Mouse (Mus musculus) hindbrain, embryonic 15.5 days (tissue): ENCODE measurements around the gene Ryr3. TPM values are rescaled to one million over a fixed set of nuclear protein-coding genes. Genes with fewer than 3 reads are reported as not detected.

Experiments used
- ATAC-seq: fragments of 200-750 bp; cut with Nextera tagmentation; 2 replicates; pipeline ENCODE4 v1.8.0; 2017; ENCODE audit warnings: low read depth, moderate number of reproducible peaks, moderate TSS enrichment; ENCODE audit not compliant: low FRiP score
- H3K27ac ChIP-seq: fragments of 300-500 bp; sonication (generic); replicated peaks from 2 replicates; pipeline ENCODE4 v1.5.1; 2015; ENCODE audit warnings: mild to moderate bottlenecking, inconsistent platforms
- H3K27me3 ChIP-seq: fragments of 300-500 bp; sonication (generic); 2 replicates; pipeline ENCODE4 v1.6.1; 2015; ENCODE audit warnings: control low read depth, inconsistent platforms
- H3K36me3 ChIP-seq: fragments of 300-500 bp; sonication (generic); 2 replicates; pipeline ENCODE4 v1.6.1; 2015; ENCODE audit warnings: control low read depth, inconsistent platforms
- H3K4me1 ChIP-seq: fragments of 300-500 bp; sonication (generic); replicated peaks from 2 replicates; pipeline ENCODE4 v1.6.1; 2015; ENCODE audit warnings: control low read depth, inconsistent platforms
- H3K4me2 ChIP-seq: fragments of 300-500 bp; sonication (generic); 2 replicates; pipeline ENCODE4 v1.6.1; 2015; ENCODE audit warnings: moderate library complexity, mild to moderate bottlenecking, inconsistent platforms
- H3K4me3 ChIP-seq: fragments of 300-500 bp; sonication (generic); 2 replicates; pipeline ENCODE4 v1.5.1; 2015; ENCODE audit warnings: mild to moderate bottlenecking, inconsistent platforms
- H3K9ac ChIP-seq: fragments of 300-500 bp; sonication (generic); 2 replicates; pipeline ENCODE4 v1.6.1; 2015; ENCODE audit warnings: inconsistent platforms
- H3K9me3 ChIP-seq: fragments of 300-500 bp; sonication (generic); 2 replicates; pipeline ENCODE4 v1.6.1; 2016; ENCODE audit warnings: control low read depth, inconsistent platforms
- WGBS: fragments of 180-500 bp; shearing (Covaris S2); methylation state at CpG from one replicate; pipeline ENCODE4 v1.1.7; 2015; 5-methylcytosine and 5-hydroxymethylcytosine counted together
- polyA plus RNA-seq: library from polyadenylated mRNA; unstranded; fragments of >200 nt; fragmentation: Nextera tagmentation; extraction: Ambion mirVana; gene quantifications from 2 replicates; pipeline ENCODE4 v1.2.1, GENCODE M21; 2015

Gene Ryr3
- polyA plus RNA-seq, 1 experiment from 2014 or later = 5.5 TPM

GRCm38 (mm10) chr2:112762006-112762405 lies 454.9 kb downstream of the Ryr3 start:
- no peaks in the 10 kb centered on the region for H3K36me3 ChIP-seq
- no peak overlapping the region for H3K4me3 ChIP-seq
- H3K27me3 ChIP-seq = no peaks in the 10 kb centered on the region
- WGBS = 76% methylated on average over 2 of the region's 2 CpGs
- H3K4me1 ChIP-seq = peaks cover 6% of the 10 kb centered on the region; the same call in 1 of the 2 replicates
- ATAC-seq = no peak
- no peak overlapping the region for H3K4me2 ChIP-seq
- H3K9me3 ChIP-seq = no peaks in the 10 kb centered on the region
- H3K27ac ChIP-seq = no peak overlapping the region
- H3K9ac ChIP-seq = no peak overlapping the region

- H3K4me3 ChIP-seq = no peak overlapping the region
- H3K9me3 ChIP-seq = no peaks in the 10 kb centered on the region
- H3K27me3 ChIP-seq = no peaks in the 10 kb centered on the region
- peaks cover 6% of the 10 kb centered on the region; the same call in 1 of the 2 replicates for H3K4me1 ChIP-seq
- WGBS = 58% methylated on average over 6 of the region's 6 CpGs
- H3K9ac ChIP-seq = no peak overlapping the region
- no peaks in the 10 kb centered on the region for H3K36me3 ChIP-seq
- no peak overlapping the region for H3K4me2 ChIP-seq
- no peak overlapping the region for H3K27ac ChIP-seq
- ATAC-seq = no peak
Measured at GRCm38 (mm10) chr2:112761196-112761913, 455.5 kb downstream of the Ryr3 start.

- Histone ChIP-seq H3K9me3 (no peaks in the 10 kb centered on the region), H3K4me1 (peaks cover 6% of the 10 kb centered on the region; the same call in 1 of the 2 replicates), H3K27me3 (no peaks in the 10 kb centered on the region), H3K4me2 (no peak overlapping the region), H3K9ac (no peak overlapping the region), H3K4me3 (no peak overlapping the region), H3K36me3 (no peaks in the 10 kb centered on the region), H3K27ac (no peak overlapping the region)
- peak; percentile 19; the same call in 1 of the 2 replicates for ATAC-seq
- WGBS = 59% methylated on average over 4 of the region's 4 CpGs
Measured at GRCm38 (mm10) chr2:112760692-112761091, 456.2 kb downstream of the Ryr3 start.

GRCm38 (mm10) chr2:112759678-112760077 lies 457.2 kb downstream of the Ryr3 start:
- Histone ChIP-seq H3K4me1 (peaks cover 6% of the 10 kb centered on the region; the same call in 1 of the 2 replicates), H3K27me3 (no peaks in the 10 kb centered on the region), H3K27ac (no peak overlapping the region), H3K36me3 (no peaks in the 10 kb centered on the region), H3K4me2 (no peak overlapping the region), H3K9me3 (no peaks in the 10 kb centered on the region), H3K4me3 (no peak overlapping the region), H3K9ac (no peak overlapping the region)
- no peak for ATAC-seq
- WGBS = 83% methylated on average over 5 of the region's 5 CpGs

- ATAC-seq = no peak
- no peaks in the 10 kb centered on the region for H3K9me3 ChIP-seq
- 93% methylated on average over 2 of the region's 2 CpGs for WGBS
Measured at GRCm38 (mm10) chr2:112758732-112759131, 458.2 kb downstream of the Ryr3 start.

GRCm38 (mm10) chr2:112753316-112753715 lies 463.6 kb downstream of the Ryr3 start:
- 81% methylated on average over 4 of the region's 4 CpGs for WGBS

More at GRCm38 (mm10) chr2:112758732-112759131, 458.2 kb downstream of the Ryr3 start:
- Histone ChIP-seq H3K4me3 (no peak overlapping the region), H3K9ac (no peak overlapping the region), H3K27me3 (no peaks in the 10 kb centered on the region), H3K4me1 (peaks cover 6% of the 10 kb centered on the region; the same call in 1 of the 2 replicates), H3K27ac (no peak overlapping the region), H3K36me3 (no peaks in the 10 kb centered on the region), H3K4me2 (no peak overlapping the region)

GRCm38 (mm10) chr2:112751416-112751815 lies 465.5 kb downstream of the Ryr3 start:
- no peak overlapping the region for H3K4me3 ChIP-seq
- no peaks in the 10 kb centered on the region for H3K36me3 ChIP-seq
- no peak overlapping the region for H3K27ac ChIP-seq
- no peak for ATAC-seq
- H3K4me1 ChIP-seq = no peaks in the 10 kb centered on the region
- no peak overlapping the region for H3K9ac ChIP-seq
- no peak overlapping the region for H3K4me2 ChIP-seq
- WGBS = 87% methylated on average over 5 of the region's 5 CpGs
- H3K27me3 ChIP-seq = no peaks in the 10 kb centered on the region
- no peaks in the 10 kb centered on the region for H3K9me3 ChIP-seq

More at GRCm38 (mm10) chr2:112753316-112753715, 463.6 kb downstream of the Ryr3 start:
- Histone ChIP-seq H3K27ac (no peak overlapping the region), H3K4me3 (no peak overlapping the region), H3K4me2 (no peak overlapping the region), H3K27me3 (no peaks in the 10 kb centered on the region), H3K36me3 (no peaks in the 10 kb centered on the region), H3K9ac (no peak overlapping the region), H3K4me1 (no peaks in the 10 kb centered on the region), H3K9me3 (no peaks in the 10 kb centered on the region)
- ATAC-seq = no peak

GRCm38 (mm10) chr2:112748532-112748931 lies 468.4 kb downstream of the Ryr3 start:
- 81% methylated on average over 1 of the region's 1 CpGs for WGBS
- Histone ChIP-seq H3K27me3 (no peaks in the 10 kb centered on the region), H3K4me2 (no peak overlapping the region), H3K4me1 (no peaks in the 10 kb centered on the region), H3K9me3 (no peaks in the 10 kb centered on the region), H3K4me3 (no peak overlapping the region), H3K36me3 (no peaks in the 10 kb centered on the region), H3K27ac (no peak overlapping the region), H3K9ac (no peak overlapping the region)
- ATAC-seq = no peak

GRCm38 (mm10) chr2:112732942-112733341 lies 484.0 kb downstream of the Ryr3 start:
- H3K4me3 ChIP-seq = no peak overlapping the region
- peaks cover 3% of the 10 kb centered on the region for H3K4me1 ChIP-seq
- H3K9ac ChIP-seq = no peak overlapping the region
- no peaks in the 10 kb centered on the region for H3K9me3 ChIP-seq
- no peak overlapping the region for H3K4me2 ChIP-seq
- H3K27ac ChIP-seq = 0 out of 2 replicates have a peak overlapping the region, but pooled peaks have one; percentile 48
- 32% methylated on average over 2 of the region's 2 CpGs for WGBS
- H3K36me3 ChIP-seq = no peaks in the 10 kb centered on the region
- H3K27me3 ChIP-seq = no peaks in the 10 kb centered on the region
- peak; percentile 87 for ATAC-seq

- WGBS = 45% methylated on average over 6 of the region's 6 CpGs
- Histone ChIP-seq H3K4me2 (no peak overlapping the region), H3K36me3 (no peaks in the 10 kb centered on the region), H3K4me3 (no peak overlapping the region), H3K9me3 (no peaks in the 10 kb centered on the region), H3K4me1 (peaks cover under 1% of the 10 kb centered on the region; the same call in 1 of the 2 replicates), H3K9ac (no peak overlapping the region), H3K27me3 (no peaks in the 10 kb centered on the region), H3K27ac (no peak overlapping the region)
- no peak for ATAC-seq
Measured at GRCm38 (mm10) chr2:112727842-112728241, 489.1 kb downstream of the Ryr3 start.

- Histone ChIP-seq H3K9ac (no peak overlapping the region), H3K9me3 (no peaks in the 10 kb centered on the region), H3K4me2 (no peak overlapping the region), H3K27me3 (no peaks in the 10 kb centered on the region), H3K27ac (peak overlapping the region; percentile 30; the same call in 1 of the 2 replicates), H3K36me3 (no peaks in the 10 kb centered on the region), H3K4me3 (no peak overlapping the region), H3K4me1 (peaks cover 7% of the 10 kb centered on the region; the same call in 1 of the 2 replicates)
- WGBS = 62% methylated on average over 1 of the region's 1 CpGs
- no peak for ATAC-seq
Measured at GRCm38 (mm10) chr2:112721217-112721616, 495.7 kb downstream of the Ryr3 start.

- H3K36me3 ChIP-seq = no peaks in the 10 kb centered on the region
- H3K4me1 ChIP-seq = peaks cover 7% of the 10 kb centered on the region; the same call in 1 of the 2 replicates
- H3K4me2 ChIP-seq = no peak overlapping the region
- no peak overlapping the region for H3K4me3 ChIP-seq
- no peaks in the 10 kb centered on the region for H3K27me3 ChIP-seq
- peak overlapping the region; percentile 62; the same call in 1 of the 2 replicates for H3K27ac ChIP-seq
- ATAC-seq = peak; percentile 76
- H3K9me3 ChIP-seq = no peaks in the 10 kb centered on the region
- WGBS = 8% methylated on average over 3 of the region's 3 CpGs
- no peak overlapping the region for H3K9ac ChIP-seq
Measured at GRCm38 (mm10) chr2:112720715-112721114, 496.2 kb downstream of the Ryr3 start.
